Mouse (Mus musculus): ENCODE measurements around the gene Edn1. TPM values are rescaled to one million over a fixed set of nuclear protein-coding genes. Genes with fewer than 3 reads are reported as not detected.

Edn1 gene
- 1.5 and 1.9 TPM in 2 replicates for polyA plus RNA-seq (2021; fragmentation: Nextera tagmentation)
- long read RNA-seq, experiment 1, partial matches to known transcripts = 1 of 4 reads
- long read RNA-seq, experiment 1, other reads (novel, unspliced or antisense) = 0 of 4 reads
- long read RNA-seq, experiment 2, partial matches to known transcripts = 0 of 3 reads
- long read RNA-seq, experiment 2, other reads (novel, unspliced or antisense) = 0 of 3 reads

DNA sequence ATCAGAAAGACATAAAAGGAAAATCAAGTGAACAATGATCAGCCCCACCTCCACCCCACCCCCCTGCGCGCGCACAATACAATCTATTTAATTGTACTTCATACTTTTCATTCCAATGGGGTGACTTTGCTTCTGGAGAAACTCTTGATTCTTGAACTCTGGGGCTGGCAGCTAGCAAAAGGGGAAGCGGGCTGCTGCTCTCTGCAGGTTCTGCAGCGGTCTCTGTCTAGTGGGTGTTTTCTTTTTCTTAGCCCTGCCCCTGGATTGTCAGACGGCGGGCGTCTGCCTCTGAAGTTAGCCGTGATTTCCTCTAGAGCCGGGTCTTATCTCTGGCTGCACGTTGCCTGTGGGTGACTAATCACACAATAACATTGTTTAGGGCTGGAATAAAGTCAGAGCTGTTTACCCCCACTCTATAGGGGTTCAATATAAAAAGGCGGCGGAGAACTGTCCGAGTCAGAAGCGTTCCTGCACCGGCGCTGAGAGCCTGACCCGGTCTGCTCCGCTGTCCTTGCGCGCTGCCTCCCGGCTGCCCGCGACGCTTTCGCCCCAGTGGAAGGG is at the start of gene Edn1:
TSS of gene Edn1 (plus strand) at position 316 of the 561 bp plus-strand sequence.

Other genes starting within 250 kb of the Edn1 start
- 11.9 and 13.8 TPM in 2 replicates for gene Hivep1, start 249.5 kb upstream of the Edn1 start, polyA plus RNA-seq (2021; fragmentation: Nextera tagmentation)

Data from left cerebral cortex, adult 6 months (tissue).